Mouse (Mus musculus) limb, embryonic 13.5 days (tissue): ENCODE measurements at regions not wholly inside any gene's neighbourhood (a gene's known extent, or its start where the extent isn't known, plus 50 kb on each side); places are given as distances from the start of the nearest gene placed in this dataset.

Source experiments
- ATAC-seq: fragments of 200-750 bp; cut with Nextera tagmentation; 2 replicates; pipeline ENCODE4 v1.8.0; 2017; ENCODE audit warnings: low read depth, moderate number of reproducible peaks, moderate TSS enrichment; ENCODE audit not compliant: low FRiP score
- H3K27ac ChIP-seq: fragments of 300-500 bp; sonication (generic); 2 replicates; pipeline ENCODE4 v1.5.1; 2015; ENCODE audit warnings: inconsistent platforms, mild to moderate bottlenecking, moderate library complexity
- H3K27me3 ChIP-seq: fragments of 300-500 bp; sonication (generic); 2 replicates; pipeline ENCODE4 v1.6.1; 2015; ENCODE audit warnings: mild to moderate bottlenecking, inconsistent platforms
- H3K36me3 ChIP-seq: fragments of 300-500 bp; sonication (generic); 2 replicates; pipeline ENCODE4 v1.6.1; 2015; ENCODE audit warnings: inconsistent platforms, mild to moderate bottlenecking, moderate library complexity
- H3K4me1 ChIP-seq: fragments of 300-500 bp; sonication (generic); 2 replicates; pipeline ENCODE4 v1.6.1; 2015; ENCODE audit warnings: inconsistent platforms
- H3K4me2 ChIP-seq: fragments of 300-500 bp; sonication (generic); replicated peaks from 2 replicates; pipeline ENCODE4 v1.6.1; 2015; ENCODE audit warnings: inconsistent platforms, mild to moderate bottlenecking, moderate library complexity
- H3K4me3 ChIP-seq: fragments of 300-500 bp; sonication (generic); 2 replicates; pipeline ENCODE4 v1.5.1; 2015; ENCODE audit warnings: moderate library complexity, mild to moderate bottlenecking, inconsistent platforms
- H3K9ac ChIP-seq: fragments of 300-500 bp; sonication (generic); 2 replicates; pipeline ENCODE4 v1.6.1; 2015; ENCODE audit warnings: mild to moderate bottlenecking, inconsistent platforms
- H3K9me3 ChIP-seq: fragments of 300-500 bp; sonication (generic); 2 replicates; pipeline ENCODE4 v1.6.1; 2016; ENCODE audit warnings: inconsistent platforms
- WGBS: fragments of 180-500 bp; shearing (Covaris S2); methylation state at CpG from one replicate; pipeline ENCODE4 v1.1.7; 2015; 5-methylcytosine and 5-hydroxymethylcytosine counted together

DNA sequence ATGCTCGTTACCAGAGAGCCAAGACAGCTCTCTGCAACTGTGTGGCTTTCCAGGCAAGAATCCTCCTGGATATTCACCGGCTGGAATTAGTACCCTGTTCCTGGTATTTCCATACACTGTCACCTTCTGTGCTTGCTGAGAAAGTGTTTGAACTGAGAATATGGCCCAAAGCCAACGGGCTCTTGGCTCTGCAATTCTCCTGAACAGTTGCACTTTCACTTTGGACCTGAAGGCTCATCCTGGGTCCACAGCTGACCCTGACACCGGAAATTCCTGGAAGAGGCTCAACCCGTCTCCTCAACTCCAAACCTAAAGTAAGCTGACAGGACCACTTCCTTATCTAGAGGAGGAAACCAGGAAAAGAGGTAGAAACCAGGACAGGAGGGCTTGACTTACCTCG lies 69.7 kb upstream of the Ipo5 start:
- H3K9ac ChIP-seq, result no peak overlapping the region
- H3K9me3 ChIP-seq, result no peaks in the 10 kb centered on the region
- no peaks in the 10 kb centered on the region for H3K36me3 ChIP-seq
- H3K4me1 ChIP-seq, result peaks cover 14% of the 10 kb centered on the region; the same call in 1 of the 2 replicates
- H3K27ac ChIP-seq, result no peak overlapping the region
- WGBS, result 79% methylated on average over 6 of the region's 6 CpGs
- H3K4me2 ChIP-seq, result no peak overlapping the region
- no peak overlapping the region for H3K4me3 ChIP-seq
- no peak for ATAC-seq
- H3K27me3 ChIP-seq, result no peaks in the 10 kb centered on the region

DNA sequence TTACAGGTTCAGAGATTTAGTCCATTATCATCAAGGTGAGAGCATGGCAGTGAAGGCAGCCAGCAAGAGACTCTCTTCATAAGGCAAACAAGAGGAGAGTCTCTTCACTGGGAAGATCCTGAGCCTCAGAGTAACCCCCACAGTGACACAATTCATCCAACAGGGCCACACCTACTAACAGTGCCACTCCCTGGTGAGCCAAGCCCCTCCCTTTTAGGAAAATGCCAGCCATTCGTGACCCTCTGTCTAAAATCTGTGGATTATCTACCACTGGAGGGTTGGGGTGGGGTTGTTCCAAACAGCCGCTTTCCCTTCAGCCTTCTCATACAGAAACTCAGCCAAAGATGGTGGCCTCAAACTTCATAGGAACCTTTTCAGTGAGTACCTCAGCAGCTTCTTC lies 65.9 kb upstream of the Ipo5 start:
- ATAC-seq, result no peak
- H3K9ac ChIP-seq, result no peak overlapping the region
- H3K27me3 ChIP-seq, result no peaks in the 10 kb centered on the region
- no peaks in the 10 kb centered on the region for H3K9me3 ChIP-seq
- H3K36me3 ChIP-seq, result no peaks in the 10 kb centered on the region
- 68% methylated on average over 2 of the region's 2 CpGs for WGBS
- H3K4me1 ChIP-seq, result peaks cover 18% of the 10 kb centered on the region
- H3K4me2 ChIP-seq, result no peak overlapping the region
- H3K27ac ChIP-seq, result no peak overlapping the region
- H3K4me3 ChIP-seq, result no peak overlapping the region

DNA sequence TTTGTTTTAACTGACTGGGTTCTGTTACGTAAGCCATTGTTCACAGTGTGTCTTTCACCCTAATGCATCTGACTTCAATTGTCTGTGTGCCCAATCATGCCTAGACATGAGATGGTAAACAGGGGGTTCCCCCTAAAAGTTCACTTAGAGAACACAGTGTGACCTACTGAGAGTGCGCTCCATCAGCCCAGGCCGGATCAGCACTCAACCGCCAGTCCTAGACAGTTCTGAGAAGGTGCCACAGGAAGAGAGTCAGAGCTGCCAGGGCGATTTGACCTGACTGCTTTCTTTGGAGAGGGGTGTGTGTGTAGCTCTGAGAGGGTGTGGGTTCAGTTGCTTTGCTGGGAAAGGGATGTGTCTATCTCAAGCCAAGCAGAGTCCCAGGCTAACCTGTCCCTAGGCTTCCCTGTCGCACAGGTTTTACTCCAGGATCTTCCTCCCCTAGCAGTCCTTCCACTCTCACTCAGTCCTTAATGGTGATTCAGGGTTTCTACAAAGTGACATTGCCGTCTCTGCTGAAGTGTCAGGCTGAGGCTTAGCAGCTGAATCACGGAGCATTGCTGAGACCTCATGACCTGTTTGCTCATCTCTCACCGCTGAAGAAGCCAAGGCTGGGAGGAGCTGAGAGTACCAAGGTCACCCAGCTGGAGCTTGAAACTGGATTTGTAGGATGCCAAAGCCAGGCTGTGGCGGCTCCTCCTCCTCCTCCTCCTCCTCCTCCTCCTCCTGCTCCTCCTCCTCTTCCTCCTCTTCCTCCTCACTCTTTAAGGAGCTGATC lies 64.8 kb upstream of the Ipo5 start:
- Histone ChIP-seq H3K9me3 (no peaks in the 10 kb centered on the region), H3K27ac (no peak overlapping the region), H3K27me3 (no peaks in the 10 kb centered on the region), H3K9ac (no peak overlapping the region), H3K36me3 (no peaks in the 10 kb centered on the region), H3K4me2 (no peak overlapping the region), H3K4me3 (no peak overlapping the region), H3K4me1 (peaks cover 18% of the 10 kb centered on the region)
- WGBS, result 63% methylated on average over 10 of the region's 10 CpGs
- no peak for ATAC-seq

DNA sequence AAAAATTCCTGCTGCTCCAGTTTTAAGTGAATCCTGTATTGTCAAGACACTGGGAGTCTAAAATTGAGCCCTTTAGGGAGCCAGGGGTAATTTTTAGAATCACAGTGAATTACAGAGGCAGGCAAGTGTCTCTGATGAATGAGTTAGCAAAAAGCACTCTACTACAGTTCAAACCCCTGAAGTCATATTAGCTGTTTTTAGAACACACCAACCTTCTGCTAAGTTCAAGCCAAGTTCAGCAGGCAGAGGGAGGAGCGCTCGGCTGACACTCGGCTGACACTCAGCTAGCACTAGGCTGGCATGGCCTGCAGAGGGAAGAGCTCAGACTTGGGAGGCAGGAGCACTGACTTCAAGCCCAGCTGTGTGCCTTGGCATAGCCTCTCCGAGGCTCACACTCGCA lies 64.0 kb upstream of the Ipo5 start:
- Histone ChIP-seq H3K4me3 (no peak overlapping the region), H3K9ac (no peak overlapping the region), H3K36me3 (no peaks in the 10 kb centered on the region), H3K4me1 (peaks cover 12% of the 10 kb centered on the region), H3K4me2 (no peak overlapping the region), H3K27ac (no peak overlapping the region), H3K27me3 (no peaks in the 10 kb centered on the region), H3K9me3 (no peaks in the 10 kb centered on the region)
- 61% methylated on average over 5 of the region's 5 CpGs for WGBS
- ATAC-seq, result 0 out of 2 replicates have a peak, but pooled peaks have one; percentile 17

DNA sequence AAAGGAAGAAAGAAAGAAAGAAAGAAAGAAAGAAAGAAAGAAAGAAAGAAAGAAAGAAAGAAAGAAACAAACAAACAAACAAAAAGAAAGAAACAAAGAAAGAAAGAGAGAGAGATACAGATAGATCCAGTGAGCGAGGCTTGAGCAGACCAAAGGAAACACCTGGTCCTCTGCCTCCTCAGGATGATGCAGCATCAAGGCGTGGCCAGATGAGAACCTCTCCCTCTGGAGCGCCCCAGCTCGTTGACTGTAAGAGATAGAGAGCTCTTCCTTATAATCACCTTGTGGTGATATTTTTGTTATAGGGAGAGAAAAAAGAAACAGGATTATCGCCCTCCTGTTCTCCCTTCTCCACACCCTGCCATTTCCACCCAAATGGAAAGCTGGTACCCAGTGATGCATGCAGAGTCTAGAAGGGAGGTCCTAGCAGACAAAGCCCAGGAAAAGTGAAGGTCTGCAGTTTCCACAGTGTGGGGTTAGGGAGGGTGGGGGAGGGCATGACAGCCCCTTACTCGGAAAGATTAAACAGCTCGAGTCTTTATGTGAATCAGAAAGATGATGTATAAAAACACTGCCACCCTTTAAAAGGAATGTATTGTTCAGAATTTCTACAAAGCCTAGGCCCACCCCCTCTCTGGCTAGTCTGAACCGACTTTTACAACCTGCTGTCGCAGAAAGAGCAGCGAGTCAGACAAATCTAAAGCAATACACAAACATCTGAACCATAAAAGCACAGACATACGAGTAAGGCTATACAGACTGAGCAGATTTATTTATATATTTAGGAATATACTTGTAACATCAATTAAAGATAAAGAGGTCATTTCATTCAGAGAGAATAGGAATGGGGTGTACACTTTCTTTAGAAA lies 62.7 kb upstream of the Ipo5 start:
- 50% methylated on average over 11 of the region's 11 CpGs for WGBS
- H3K36me3 ChIP-seq, result no peaks in the 10 kb centered on the region

DNA sequence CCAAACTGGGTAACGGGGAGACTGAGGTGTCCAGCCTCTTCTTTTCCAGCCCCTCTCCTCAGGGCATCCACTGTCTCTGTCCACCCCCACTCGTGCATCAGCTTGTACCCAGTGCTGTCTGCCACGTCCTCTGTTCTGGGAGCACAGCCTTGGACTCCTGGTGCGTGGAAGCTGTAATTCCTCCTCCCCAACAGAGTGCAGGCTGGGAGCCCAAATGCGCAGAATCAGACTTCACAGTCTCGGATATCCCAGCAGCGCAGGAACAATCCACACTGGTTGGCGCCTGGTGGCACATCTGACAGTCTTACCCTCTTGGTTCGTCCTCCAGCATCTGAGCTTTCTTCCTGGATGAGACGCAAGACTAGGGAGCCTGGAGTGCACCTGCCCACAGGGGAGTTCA lies 61.9 kb upstream of the Ipo5 start:
- H3K9me3 ChIP-seq, result no peaks in the 10 kb centered on the region
- no peak for ATAC-seq
- no peaks in the 10 kb centered on the region for H3K36me3 ChIP-seq
- no peak overlapping the region for H3K9ac ChIP-seq
- WGBS, result 72% methylated on average over 10 of the region's 10 CpGs
- H3K27ac ChIP-seq, result no peak overlapping the region
- no peak overlapping the region for H3K4me2 ChIP-seq
- H3K4me3 ChIP-seq, result no peak overlapping the region
- H3K27me3 ChIP-seq, result no peaks in the 10 kb centered on the region
- peaks cover 4% of the 10 kb centered on the region; the same call in 1 of the 2 replicates for H3K4me1 ChIP-seq

More for the DNA sequence above, 62.7 kb upstream of the Ipo5 start:
- Histone ChIP-seq H3K27ac (no peak overlapping the region), H3K4me3 (no peak overlapping the region), H3K9me3 (no peaks in the 10 kb centered on the region), H3K9ac (no peak overlapping the region), H3K4me1 (peaks cover 4% of the 10 kb centered on the region; the same call in 1 of the 2 replicates), H3K27me3 (no peaks in the 10 kb centered on the region), H3K4me2 (no peak overlapping the region)
- ATAC-seq, result no peak

DNA sequence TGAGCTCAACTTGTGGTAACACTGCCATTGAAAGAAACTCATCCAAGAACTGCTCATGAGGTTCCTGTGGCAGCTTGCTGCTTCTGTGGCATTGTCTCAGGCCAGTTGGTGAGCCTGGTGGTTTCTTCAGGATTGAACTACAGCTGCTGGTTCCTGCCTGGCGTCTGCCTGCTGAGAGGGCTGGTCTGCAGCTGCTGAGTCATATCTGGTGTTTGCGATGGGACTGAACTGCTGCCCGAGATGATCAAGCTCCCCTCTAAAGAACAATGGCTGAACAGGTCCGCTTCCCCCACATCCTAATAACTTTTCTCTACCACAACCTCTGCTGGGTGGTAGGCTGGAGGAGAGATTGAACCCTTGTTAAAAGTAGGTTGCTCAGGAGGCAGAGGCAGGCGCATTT lies 57.4 kb upstream of the Ipo5 start:
- peaks cover 8% of the 10 kb centered on the region for H3K9me3 ChIP-seq
- H3K27me3 ChIP-seq, result no peaks in the 10 kb centered on the region
- H3K36me3 ChIP-seq, result no peaks in the 10 kb centered on the region
- no peak overlapping the region for H3K4me2 ChIP-seq
- no peak overlapping the region for H3K27ac ChIP-seq
- no peak overlapping the region for H3K4me3 ChIP-seq
- ATAC-seq, result no peak
- H3K9ac ChIP-seq, result no peak overlapping the region
- 81% methylated on average over 5 of the region's 5 CpGs for WGBS
- peaks cover 4% of the 10 kb centered on the region; the same call in 1 of the 2 replicates for H3K4me1 ChIP-seq

DNA sequence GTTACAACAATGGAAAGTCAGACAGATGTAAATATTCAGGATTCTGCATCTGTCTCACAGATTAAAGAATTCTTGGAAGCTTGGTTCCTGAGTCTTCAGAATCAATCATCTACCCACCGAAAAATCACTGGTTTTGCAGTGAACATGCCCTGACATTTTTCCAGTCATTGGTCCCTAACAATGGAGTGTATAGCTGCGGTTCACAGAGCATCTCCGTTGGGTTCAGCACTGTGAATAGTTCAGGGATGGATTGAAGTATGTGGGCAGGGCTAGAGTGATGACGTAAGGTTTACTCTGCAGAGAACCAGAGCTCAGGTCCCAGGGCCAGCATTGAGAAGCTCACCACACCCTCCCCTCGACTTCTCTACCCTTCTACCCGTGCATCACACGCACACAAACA lies 56.5 kb upstream of the Ipo5 start:
- no peak overlapping the region for H3K4me3 ChIP-seq
- 83% methylated on average over 7 of the region's 7 CpGs for WGBS
- no peaks in the 10 kb centered on the region for H3K4me1 ChIP-seq
- H3K9ac ChIP-seq, result no peak overlapping the region
- H3K27me3 ChIP-seq, result no peaks in the 10 kb centered on the region
- no peaks in the 10 kb centered on the region for H3K36me3 ChIP-seq
- H3K4me2 ChIP-seq, result no peak overlapping the region
- H3K9me3 ChIP-seq, result peaks cover 11% of the 10 kb centered on the region
- no peak for ATAC-seq
- no peak overlapping the region for H3K27ac ChIP-seq

DNA sequence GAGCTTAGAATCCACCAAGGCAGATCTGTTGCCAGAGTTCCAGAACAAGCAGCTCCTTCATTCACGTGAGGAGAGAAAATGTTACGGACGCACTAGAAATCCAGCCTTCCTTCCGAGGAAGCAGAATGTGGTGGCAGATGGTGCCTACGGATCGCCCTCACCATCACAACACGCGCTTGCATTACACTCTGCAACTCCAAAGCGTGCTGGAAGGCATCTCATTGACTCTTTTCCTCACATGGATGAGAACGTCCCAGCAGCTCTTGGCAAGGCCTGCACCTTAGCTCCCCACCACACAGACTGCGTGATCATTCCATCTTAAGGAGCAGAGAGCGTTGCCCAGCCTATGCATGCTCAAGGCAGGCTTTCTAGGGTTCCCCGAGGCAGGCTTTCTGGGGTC lies 55.8 kb upstream of the Ipo5 start:
- no peak for ATAC-seq
- WGBS, result 92% methylated on average over 13 of the region's 13 CpGs
- Histone ChIP-seq H3K27ac (no peak overlapping the region), H3K4me1 (no peaks in the 10 kb centered on the region), H3K4me2 (no peak overlapping the region), H3K36me3 (no peaks in the 10 kb centered on the region), H3K27me3 (no peaks in the 10 kb centered on the region), H3K9ac (no peak overlapping the region), H3K4me3 (no peak overlapping the region), H3K9me3 (peaks cover 11% of the 10 kb centered on the region)
